Mouse (Mus musculus) E14TG2a.4 (cell line): ENCODE data around the gene Sik3.
A peak's percentile ranks its signal among the peaks of the same experiment; 100 is the strongest.

Experiments used
- H3K27me3 ChIP-seq: 2 replicates; pipeline ENCODE4 v1.6.1; 2014; ENCODE audit warnings: low read length, control low read depth; ENCODE audit not compliant: insufficient read depth
- H3K36me3 ChIP-seq: 2 replicates; pipeline ENCODE4 v1.6.1; 2014; ENCODE audit warnings: low read length, control low read depth; ENCODE audit not compliant: insufficient read depth
- H3K4me1 ChIP-seq: replicated peaks from 2 replicates; pipeline ENCODE4 v1.6.1; 2014; ENCODE audit warnings: low read depth, low read length, control low read depth
- H3K4me3 ChIP-seq: replicated peaks from 2 replicates; pipeline ENCODE4 v1.5.1; 2014; ENCODE audit warnings: mild to moderate bottlenecking, low read length
- H3K9me3 ChIP-seq: 2 replicates; pipeline ENCODE4 v1.6.1; 2014; ENCODE audit warnings: low read length, control low read depth
- CTCF ChIP-seq: conservative IDR thresholded peaks from 2 replicates; pipeline ENCODE4 v1.5.1; 2014; ENCODE audit warnings: low read length
- NANOG ChIP-seq: IDR thresholded peaks from 2 replicates; pipeline ENCODE4 v1.6.1; 2014; ENCODE audit warnings: borderline replicate concordance, low read length, mixed read lengths
- POU5F1 ChIP-seq: IDR thresholded peaks from 2 replicates; pipeline ENCODE4 v1.6.1; 2014; ENCODE audit warnings: low read length, borderline replicate concordance

Sik3 gene

DNA sequence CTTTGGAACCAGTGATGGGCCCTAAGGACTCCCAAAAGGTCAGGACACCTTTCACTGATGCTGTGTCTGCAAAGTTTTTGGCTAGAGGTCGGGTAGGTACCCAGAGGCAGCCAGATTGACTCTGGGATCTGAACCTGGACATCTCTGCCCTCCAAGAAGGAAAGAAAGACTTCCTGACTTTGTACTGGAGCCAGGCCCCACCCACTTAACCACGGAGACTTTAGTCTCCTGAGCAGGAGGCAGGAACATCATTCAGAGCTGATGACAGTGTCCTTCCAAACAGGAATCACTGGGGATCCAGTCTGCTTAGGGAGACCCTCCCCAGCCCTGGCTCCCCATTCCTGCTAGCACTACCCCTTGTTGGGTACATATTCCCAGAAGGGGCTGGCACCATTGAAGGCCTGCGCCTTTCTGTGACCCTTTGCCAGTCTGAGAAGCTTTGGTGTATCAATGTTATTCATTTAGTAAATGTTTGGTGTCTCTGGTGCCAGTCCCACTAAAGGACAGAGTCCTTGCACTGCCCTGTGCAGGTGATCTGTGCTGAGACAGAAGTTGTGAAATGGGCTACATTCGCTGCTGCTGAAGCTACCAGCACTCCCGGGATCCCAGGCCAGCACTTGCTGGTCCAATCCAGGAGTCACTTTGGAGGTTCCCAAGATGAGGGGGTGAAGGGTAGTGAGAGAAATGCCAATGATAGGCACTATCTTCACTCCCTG lies 212.5 kb downstream of the Sik3 start:
- peaks cover 31% of the 10 kb centered on the region for H3K36me3 ChIP-seq
- H3K4me3 ChIP-seq: no peak overlapping the region
- H3K9me3 ChIP-seq: no peaks in the 10 kb centered on the region
- H3K27me3 ChIP-seq: peaks cover 19% of the 10 kb centered on the region
- TF ChIP-seq CTCF (no peak), NANOG (no peak), POU5F1 (no peak)
- peaks cover 18% of the 10 kb centered on the region for H3K4me1 ChIP-seq

DNA sequence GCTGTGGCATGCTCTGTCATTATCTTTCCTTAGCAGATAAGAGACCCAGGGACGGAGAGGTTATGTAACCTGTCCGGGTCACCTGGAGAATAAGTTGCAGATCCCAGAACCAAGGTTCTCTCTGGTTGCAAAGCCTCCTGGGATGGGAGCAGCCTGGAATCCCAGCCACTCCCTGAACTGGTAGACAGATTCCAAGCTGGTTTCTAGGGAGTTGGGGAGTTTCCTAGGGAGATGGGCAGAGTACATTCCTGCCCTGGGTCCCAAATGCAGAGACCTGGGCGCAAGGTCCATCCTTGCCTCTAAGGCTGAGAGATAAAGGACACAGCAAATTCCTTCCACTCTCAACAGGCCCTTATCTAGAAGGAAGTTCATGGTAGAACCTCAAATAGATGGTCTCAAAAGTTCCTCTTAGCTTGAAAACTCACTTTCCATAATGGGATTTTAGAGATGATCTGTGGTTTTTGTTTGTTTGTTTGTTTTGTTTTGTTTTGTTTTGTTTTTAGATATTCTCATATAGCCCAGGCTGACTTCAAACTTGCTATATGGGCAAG lies 214.5 kb downstream of the Sik3 start:
- Histone ChIP-seq H3K4me1 (peaks cover 32% of the 10 kb centered on the region), H3K27me3 (peaks cover 28% of the 10 kb centered on the region), H3K4me3 (no peak overlapping the region), H3K9me3 (no peaks in the 10 kb centered on the region), H3K36me3 (peaks cover 10% of the 10 kb centered on the region)
- TF ChIP-seq NANOG: no peak
- TF ChIP-seq CTCF: no peak
- TF ChIP-seq POU5F1: no peak

DNA sequence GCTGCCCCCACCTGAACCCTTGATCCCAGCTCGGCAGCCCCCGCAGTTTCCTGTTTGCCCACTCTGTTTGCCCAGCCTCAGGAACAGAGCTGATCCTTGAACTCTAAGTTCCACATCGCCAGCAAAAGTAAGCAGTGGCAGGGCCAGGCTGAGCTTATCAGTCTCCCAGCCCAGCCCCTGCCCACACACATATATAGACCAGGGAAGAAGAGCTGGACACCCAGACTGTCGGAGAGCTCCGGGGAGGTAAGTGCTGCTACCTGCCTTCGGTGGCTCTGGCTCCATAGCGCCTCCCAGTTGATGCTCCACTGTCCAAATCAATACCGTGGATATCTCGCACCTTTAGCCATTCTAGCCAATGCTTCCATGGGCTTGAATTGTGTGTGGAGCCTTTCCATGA lies 215.9 kb downstream of the Sik3 start, which contains the start of gene Apoa1:
TSS of gene Apoa1 (plus strand) at position 90 of the 400 bp plus-strand sequence.
- peaks cover 36% of the 10 kb centered on the region for H3K27me3 ChIP-seq
- H3K4me3 ChIP-seq: no peak within 1 kb of the TSS; the same call in 1 of the 2 replicates
- H3K4me1 ChIP-seq: peaks cover 32% of the 10 kb centered on the region
- TF ChIP-seq CTCF (no peak), NANOG (no peak), POU5F1 (no peak)
- H3K36me3 ChIP-seq: 0 out of 2 replicates have a peak, but pooled peaks cover under 1% of the 10 kb centered on the region
- H3K9me3 ChIP-seq: no peaks in the 10 kb centered on the region

DNA sequence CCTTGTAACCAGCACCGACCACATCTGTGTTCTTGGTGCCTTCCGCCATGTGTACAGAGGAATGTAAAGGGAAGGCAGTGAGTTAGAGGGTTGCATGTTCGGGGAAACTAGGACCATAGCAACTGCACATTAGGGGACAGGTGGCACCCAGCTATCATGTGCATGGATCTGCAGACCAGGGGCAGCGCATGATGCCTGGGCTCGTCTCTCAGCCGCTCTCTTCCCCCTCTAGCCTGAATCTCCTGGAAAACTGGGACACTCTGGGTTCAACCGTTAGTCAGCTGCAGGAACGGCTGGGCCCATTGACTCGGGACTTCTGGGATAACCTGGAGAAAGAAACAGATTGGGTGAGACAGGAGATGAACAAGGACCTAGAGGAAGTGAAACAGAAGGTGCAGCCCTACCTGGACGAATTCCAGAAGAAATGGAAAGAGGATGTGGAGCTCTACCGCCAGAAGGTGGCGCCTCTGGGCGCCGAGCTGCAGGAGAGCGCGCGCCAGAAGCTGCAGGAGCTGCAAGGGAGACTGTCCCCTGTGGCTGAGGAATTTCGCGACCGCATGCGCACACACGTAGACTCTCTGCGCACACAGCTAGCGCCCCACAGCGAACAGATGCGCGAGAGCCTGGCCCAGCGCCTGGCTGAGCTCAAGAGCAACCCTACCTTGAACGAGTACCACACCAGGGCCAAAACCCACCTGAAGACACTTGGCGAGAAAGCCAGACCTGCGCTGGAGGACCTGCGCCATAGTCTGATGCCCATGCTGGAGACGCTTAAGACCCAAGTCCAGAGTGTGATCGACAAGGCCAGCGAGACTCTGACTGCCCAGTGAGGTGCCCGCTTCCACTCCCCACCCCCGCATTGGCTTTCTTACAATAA lies 217.2 kb downstream of the Sik3 start:
- H3K36me3 ChIP-seq: no peaks in the 10 kb centered on the region
- peak overlapping the region; percentile 79 for H3K4me3 ChIP-seq
- H3K4me1 ChIP-seq: peaks cover 32% of the 10 kb centered on the region
- H3K9me3 ChIP-seq: no peaks in the 10 kb centered on the region
- peaks cover 44% of the 10 kb centered on the region for H3K27me3 ChIP-seq
- no peak for TF ChIP-seq POU5F1
- TF ChIP-seq CTCF: peak; percentile 50

DNA sequence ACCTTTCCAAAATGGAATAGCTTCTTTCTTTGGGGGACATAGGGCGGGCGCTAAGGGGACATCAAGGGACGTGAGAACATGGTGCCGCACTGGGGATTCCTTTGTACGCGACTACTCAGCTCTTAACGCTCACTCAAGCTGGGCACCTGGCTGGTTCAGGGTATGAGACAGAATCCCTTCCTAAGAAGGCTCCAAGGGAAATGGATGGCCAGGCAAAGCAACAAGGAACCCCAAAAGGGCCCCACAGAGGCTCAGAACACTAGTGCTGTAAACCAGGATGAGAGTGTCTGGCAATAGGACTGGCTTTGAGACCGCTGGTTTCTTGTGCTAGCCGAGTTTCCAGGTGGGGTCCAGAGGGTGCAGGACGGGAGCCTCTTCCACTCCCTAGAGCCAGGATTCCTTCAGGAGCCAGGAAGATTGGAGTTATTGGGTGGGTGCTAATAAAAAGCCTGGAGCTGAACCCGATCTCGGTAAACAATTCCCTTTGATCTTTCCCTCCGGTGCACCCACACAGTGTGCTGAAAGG lies 217.9 kb downstream of the Sik3 start:
- Histone ChIP-seq H3K36me3 (no peaks in the 10 kb centered on the region), H3K4me1 (peaks cover 32% of the 10 kb centered on the region), H3K9me3 (no peaks in the 10 kb centered on the region), H3K4me3 (peak overlapping the region; percentile 79), H3K27me3 (peaks cover 48% of the 10 kb centered on the region)
- TF ChIP-seq POU5F1 (no peak), NANOG (no peak), CTCF (no peak)

DNA sequence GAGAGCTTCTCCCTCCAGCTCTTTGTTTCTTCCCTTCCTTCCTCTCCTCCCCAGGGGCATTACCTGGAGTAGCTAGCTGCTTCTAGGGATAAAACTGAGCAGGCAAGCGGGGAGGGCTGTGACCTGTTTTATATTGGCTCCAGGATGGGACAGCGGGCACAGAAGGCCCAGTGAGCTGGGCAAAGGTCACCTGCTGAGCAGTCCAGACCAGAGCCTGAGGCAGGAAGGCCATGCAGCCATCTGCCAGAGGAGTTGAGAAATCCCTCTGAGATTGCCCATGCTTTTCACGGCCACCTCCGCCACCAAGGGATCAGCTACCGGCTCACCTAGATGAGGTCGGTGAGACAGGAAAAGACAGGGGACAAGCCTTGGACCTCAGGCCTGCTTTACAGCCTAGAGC lies 222.6 kb downstream of the Sik3 start:
- TF ChIP-seq CTCF (no peak), POU5F1 (no peak), NANOG (no peak)
- H3K9me3 ChIP-seq: no peaks in the 10 kb centered on the region
- H3K4me3 ChIP-seq: no peak overlapping the region
- no peaks in the 10 kb centered on the region for H3K36me3 ChIP-seq
- H3K4me1 ChIP-seq: peaks cover 15% of the 10 kb centered on the region
- peaks cover 31% of the 10 kb centered on the region for H3K27me3 ChIP-seq

DNA sequence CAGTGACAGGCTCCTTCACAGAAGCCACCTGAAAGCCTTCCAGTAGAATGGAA lies 222.8 kb downstream of the Sik3 start, which contains the start of gene Apoc3:
TSS of gene Apoc3 (minus strand) at position 41 of the 53 bp plus-strand sequence.
- H3K4me3 ChIP-seq: no peak within 1 kb of the TSS
- peaks cover 29% of the 10 kb centered on the region for H3K27me3 ChIP-seq
- no peaks in the 10 kb centered on the region for H3K36me3 ChIP-seq
- H3K9me3 ChIP-seq: no peaks in the 10 kb centered on the region
- H3K4me1 ChIP-seq: peaks cover 13% of the 10 kb centered on the region
- TF ChIP-seq NANOG (no peak), POU5F1 (no peak), CTCF (no peak)

DNA sequence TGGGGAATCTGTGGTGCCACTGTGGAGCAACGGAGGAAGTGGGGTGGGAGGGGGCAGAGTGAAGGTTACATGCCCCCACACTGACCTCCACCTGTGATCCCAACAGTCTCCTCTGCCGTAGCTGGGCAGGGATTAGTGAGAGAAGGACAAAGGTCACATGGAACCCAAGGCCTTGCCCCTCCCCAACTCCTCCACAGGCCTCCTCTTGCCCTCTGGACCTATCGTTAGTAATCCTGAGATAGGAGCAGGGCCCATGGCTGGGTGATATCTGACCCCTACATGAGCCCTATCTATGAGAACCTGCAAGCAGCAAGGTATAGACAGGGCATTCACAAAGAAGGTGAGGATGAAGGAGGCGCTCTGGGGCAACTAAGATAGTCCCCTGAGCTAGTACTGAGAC lies 223.0 kb downstream of the Sik3 start:
- H3K4me1 ChIP-seq: peaks cover 10% of the 10 kb centered on the region
- peaks cover 27% of the 10 kb centered on the region for H3K27me3 ChIP-seq
- H3K9me3 ChIP-seq: no peaks in the 10 kb centered on the region
- H3K36me3 ChIP-seq: no peaks in the 10 kb centered on the region
- no peak overlapping the region for H3K4me3 ChIP-seq
- no peak for TF ChIP-seq POU5F1
- TF ChIP-seq NANOG: no peak
- no peak for TF ChIP-seq CTCF
